Mouse (Mus musculus): ENCODE measurements at regions not wholly inside any gene's neighbourhood (a gene's known extent, or its start where the extent isn't known, plus 50 kb on each side); places are given as distances from the start of the nearest gene placed in this dataset.

DNA sequence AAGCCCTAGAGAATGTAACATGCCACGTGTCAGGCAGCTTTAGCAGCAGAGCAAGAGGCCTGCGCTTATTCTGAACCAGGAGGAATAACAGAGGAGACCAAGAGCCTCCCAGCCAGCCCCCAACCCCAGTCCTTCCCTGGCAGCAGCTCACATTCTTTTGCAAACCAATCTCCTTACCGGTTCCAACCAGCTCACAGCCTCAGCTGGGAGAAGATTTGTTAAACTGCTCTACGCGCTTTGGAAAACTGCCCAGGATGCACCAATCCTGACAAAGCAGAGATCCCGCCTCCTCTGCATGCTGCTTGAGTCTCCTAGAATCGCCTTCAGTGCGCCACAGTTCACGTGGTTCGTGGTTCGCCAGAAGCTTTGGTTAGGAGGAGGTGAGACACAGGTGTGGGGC, 51.8 kb downstream of the Gm9376 start:
- DNase-seq, result no peak

DNA sequence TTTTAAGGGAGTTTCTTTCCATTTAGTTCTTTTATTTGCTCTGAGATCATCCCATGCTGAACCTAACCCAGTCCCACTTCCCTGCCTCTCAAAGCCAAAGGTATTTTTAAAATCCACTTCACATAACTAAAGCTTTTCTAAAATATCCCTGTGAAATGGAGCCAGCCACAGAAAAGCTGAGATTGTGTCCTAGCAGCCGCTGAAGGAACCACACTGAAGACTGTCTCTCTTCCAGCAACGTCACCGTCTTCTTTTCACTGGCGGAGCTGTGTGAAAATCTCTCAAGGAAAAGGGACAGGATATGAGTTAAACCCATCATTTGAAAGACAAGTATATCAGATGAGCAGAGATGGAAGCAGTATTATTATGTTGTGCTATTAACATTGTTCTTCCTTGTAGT, 53.3 kb downstream of the Gm9376 start:
- no peak for DNase-seq

DNA sequence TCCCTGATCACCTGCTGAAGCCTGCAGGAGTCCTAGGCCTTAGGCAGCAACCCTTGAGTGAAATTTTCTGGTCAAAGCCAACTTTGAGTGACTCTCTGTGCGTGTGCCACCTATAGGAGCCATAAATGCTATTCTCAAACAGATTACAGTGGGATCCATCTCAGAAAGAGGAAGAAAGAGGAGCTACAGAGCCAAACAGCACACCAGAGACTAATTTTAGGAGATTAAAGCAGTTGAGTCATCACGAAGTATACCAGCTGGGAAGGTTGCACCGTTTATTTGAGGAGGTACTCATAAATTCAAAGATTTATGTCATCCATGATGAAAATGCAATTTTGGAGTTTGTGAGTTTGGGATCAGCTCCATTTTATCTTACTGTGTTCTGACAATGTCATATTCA, 54.3 kb downstream of the Gm9376 start:
- no peak for DNase-seq

DNA sequence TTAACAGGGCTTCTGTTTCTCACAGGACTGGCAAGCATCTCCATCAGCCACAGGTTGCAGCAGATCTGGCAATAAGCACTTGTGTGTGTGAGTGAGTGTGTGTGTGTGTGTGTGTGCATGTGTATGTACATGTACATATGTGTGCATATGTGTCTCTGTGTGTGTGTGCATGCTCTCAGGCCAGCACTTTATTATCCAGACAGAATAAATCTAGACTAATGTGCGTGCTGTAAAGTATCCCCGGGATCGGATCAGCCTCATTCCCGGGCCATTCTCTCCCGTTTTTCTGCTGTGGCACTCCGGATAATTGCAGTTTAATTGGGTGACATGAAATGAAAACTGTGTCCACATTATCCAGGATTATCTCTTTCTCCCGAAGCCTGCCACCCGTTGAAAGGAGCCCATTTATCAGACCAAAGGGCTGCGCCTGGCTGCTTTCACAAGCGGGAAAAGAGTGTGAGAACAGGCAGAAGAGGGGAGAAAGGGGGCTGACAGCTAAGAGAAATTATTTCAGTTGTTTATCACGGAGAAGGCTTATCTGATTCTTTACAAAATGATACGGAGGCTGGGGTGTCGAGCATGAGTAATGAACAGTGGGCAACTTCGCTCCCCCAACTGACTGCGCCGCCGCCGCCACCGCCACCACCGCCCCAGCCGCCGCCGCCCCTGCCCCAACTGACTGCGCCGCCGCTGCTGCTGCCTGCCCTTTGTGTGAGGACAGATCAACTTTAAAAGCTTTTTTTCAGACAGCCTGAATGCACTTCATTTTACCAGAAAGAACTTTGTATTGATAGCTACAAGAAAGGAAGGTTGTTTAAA, 55.5 kb downstream of the Gm9376 start:
- DNase-seq, result no peak

DNA sequence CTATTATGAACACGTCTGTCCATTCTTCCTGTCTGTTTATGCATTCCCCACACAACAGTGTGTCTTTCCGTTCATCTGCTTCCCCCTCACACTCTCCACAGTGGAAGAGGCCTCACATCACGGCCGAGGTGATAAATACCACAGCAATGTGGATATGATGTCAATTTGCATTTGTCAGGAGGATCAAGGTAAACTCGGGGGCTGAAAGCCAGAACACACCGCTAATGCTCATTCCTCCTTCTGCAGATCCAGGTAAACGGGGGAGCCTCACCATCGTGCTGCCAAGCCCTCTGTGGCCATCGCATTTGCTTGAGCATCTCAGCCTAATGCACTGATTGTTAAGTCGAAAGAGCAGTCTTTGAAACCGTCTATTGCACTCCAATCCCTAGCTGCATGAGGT, 56.1 kb downstream of the Gm9376 start:
- DNase-seq, result no peak

DNA sequence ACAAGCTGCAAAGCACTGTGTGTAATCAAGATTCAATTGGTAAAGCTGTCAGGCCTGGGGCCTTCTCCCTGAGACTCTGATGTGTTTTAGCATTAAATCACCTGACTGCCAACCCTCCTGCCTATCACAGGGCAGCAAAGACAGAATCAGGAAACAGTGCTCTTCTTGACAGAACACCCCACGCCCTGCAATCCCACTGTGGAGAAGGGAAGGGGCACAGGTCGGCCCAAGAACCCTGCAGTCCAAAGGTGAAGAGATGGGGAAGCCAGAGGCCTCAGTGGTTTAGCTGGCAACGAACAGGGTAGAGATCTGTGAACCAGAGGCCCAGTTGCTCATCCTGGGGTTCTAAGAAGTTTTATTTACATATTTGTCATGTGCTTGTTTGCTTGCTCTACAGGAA, 71.3 kb downstream of the Gm9376 start:
- DNase-seq, result no peak

DNA sequence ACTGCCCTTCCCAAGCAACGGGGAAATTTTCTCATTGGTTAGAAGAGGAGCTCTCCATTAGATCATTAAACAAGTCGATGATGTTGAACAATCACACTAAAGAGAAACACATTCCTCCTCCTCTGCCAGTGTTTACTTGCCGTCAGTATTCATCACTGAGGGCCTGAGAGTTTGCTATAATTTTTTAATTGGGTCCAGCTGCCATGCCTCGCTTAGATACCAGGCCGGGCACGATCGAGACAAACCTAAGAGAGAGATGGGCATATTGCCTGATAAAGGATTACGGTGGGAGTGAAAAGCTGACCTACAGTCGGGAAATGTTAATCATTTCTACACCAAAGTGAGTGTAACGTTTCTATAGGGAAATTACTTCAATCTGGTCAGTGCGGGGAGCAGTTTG, 96.2 kb downstream of the Gm9376 start:
- DNase-seq, result no peak

DNA sequence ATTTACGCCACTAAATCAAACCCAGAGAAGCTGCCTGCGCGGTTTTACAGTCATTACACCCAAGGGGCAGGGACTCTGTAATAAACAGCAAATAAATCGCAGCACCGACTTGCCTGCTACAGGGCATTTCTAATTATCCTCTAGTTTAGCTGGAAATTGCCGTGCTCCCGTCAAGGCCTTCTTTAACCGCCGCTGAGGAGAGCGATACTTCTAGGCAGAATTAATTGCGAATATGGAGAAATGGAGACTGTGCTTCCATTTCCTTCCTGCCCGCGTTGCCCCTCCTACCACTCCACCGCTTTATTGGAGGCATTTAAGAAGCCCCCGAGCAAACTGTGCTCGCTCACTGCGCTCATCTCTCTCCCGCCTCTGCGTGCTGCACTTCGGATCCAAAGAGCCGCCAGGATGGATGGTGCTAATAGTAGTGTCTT, 96.6 kb downstream of the Gm9376 start:
- no peak for DNase-seq

DNA sequence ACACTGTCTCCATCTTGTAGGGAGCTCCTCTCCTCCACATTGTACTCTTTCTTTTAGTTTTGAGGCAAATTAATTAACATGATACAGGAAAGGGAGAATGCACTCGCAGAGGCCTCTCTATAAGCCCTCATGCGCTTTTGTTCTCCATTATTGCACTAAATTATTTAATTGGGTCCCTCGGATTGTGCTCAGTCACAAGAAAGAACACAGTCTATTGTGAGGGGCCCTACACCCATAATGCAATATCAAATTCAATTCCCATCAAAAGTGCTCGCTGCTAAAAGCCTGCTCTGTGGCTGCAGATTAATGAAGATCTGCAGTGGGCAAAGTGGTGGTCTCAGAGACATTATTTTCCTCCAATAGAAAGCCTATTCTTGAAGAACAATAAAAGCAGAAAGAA, 99.8 kb downstream of the Gm9376 start:
- DNase-seq, result no peak

DNA sequence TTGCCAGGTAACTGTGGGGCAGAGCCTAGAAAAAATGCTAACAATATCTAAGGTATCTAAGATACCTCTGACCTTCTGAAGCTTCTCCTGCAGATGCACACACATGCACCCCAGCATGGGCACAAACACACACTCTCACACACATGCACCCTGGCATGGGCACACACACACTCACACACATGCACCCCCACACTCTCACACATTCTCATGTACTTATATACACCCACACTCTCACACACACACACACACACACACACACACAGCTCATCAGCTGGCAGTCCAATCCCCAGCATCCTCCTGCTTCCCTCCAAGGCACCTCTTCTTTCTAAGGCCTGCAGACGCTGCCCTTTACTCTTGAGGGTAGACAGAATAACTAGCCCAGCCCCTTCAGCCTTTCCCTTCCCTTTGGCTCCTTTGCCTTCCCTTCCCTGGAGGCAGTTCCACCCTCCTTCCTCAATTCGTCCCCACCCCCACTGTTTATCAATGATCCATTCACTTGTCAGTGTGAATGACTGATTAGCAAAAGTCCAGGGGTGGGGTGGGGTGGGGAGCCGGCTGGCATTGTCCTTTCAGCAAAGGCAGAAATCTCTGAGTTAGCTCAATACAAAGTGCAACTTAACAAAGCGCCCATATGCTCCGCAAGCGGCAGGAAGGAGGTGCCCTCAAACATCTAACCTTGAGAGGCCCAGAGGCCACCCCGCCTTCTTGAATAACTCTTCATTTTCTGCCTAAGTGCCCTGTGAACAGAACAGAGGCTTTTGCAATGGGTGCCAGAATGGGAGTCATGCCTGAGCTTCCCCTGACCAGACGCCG, 102.1 kb downstream of the Gm9376 start:
- DNase-seq, result no peak

DNA sequence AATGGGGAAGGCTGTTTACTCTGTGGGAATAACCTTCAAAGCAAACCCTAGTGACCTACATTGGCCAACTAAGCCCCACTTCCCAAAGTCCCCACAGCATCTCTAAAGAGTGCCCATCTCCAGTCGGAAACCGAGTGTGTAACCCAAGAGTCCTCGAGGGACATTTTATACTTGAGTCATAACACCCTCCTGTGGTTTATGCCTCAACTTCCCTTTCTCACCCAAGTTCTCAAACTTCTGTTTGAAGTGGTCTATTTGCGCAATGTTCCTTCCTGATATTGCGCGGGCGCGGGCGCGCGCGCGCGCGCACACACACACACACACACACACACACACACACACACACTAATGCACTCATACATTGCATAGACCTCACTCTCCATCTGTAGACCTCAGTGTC, 104.6 kb downstream of the Gm9376 start:
- DNase-seq, result no peak

DNA sequence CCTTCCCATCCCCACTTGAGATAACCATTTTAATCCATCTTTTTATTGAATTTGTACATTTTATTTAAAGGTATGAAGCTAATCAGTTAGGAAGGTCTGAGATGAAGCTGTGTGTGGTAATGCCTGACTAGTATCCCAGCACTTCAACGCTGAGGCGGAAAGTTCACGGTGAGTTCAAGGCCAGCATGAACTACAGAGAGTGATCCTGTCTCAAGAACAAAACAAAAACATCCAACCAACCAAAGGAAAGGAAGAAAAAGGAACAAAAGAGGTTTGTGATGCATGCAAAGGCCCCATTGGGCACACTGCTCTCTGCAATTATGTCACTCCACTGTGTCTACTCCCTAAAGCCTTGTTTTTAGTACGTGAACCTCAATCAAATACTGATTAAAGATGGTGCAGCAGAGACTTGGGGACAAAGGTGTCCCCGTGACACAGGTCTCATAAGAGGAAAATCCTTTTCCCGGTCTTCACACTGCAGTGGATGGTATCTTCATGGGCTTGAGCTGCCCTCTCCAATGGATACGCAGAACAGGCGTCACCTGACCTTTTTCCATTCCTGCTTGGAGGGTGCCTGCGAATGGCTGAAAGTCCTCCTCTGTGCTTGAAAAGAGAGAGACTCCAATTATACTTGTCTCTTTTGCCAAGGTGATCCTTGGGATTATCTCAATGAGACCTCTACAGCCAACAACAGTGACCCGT, 108.2 kb downstream of the Gm9376 start:
- no peak for DNase-seq

DNA sequence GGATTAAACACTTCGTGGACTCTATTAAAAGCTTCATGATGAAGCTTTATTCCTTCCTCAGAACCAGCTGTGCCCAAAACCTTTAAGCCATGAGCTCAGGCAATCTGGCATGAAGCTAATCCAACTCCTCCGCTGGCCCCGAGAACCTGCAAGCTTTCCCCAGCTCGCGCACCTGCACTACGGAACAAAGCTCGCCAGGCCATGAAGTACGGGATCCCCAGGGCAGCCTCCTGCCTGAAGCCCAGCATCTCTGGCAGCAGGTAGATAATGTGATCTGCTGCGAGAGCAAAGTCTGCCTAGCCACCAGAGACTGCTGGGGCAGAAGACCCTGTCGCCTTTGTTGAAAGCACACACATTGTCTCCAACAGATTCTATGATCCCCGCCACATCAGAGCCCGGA, 108.9 kb downstream of the Gm9376 start:
- DNase-seq, result no peak

DNA sequence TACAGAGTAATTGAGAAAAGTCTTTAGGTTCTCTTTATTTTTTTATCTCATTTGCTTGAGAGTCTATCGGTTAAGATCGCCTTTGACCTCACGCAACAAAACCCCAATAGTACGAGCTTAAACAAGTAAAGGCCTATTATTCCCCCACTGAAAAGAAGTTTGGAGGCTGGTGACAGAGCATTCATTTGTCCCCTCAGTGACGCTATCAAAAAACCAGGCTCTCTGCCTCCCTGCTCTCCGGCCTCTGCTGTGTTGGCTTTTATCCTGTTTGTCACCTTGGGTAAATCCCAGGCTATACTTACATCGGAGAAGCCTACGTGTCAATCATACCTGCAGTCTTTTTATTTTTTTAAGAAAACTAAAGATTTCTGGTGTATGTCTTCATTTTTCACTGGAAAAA, 112.9 kb downstream of the Gm9376 start:
- no peak for DNase-seq

DNA sequence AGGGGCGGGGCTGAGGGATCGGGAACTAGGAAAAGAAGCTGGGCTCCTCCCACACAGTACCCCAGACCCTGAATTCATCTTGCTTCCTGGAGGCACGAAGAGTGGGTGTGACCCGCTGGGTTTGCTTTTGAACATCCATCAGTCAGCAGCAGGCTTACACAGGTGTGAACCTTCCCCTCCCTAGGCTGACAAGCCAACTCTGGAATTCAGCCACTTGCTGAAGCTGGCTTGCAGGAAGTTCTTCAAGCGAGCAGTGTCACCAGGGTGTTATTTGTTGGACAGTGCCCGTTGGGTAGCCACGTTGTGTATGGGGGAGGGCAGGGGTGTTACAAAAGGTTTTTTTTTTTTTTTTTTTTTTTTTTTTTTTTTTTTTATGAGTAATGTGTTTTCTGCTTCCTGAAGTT, 118.8 kb downstream of the Gm9376 start:
- no peak for DNase-seq

DNA sequence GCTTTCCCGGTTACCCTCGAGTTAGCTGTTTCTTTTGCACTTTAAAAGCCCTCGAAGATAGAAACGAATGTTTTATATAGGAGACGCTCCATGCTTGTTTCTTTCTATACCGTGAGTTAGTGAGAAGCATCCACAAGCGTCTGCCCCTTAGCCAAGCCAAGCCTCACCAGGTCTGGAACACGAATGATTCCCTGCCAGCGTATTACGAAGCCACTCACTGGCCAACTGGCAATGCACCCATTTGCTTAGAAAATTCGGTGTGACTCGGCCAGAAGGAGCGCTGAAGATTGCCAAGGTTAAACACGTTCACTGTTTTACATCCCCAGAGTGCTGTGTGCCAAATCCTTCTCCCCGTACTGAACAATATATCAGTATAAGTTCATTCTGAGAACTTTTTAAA, 121.3 kb downstream of the Gm9376 start:
- DNase-seq, result no peak

DNA sequence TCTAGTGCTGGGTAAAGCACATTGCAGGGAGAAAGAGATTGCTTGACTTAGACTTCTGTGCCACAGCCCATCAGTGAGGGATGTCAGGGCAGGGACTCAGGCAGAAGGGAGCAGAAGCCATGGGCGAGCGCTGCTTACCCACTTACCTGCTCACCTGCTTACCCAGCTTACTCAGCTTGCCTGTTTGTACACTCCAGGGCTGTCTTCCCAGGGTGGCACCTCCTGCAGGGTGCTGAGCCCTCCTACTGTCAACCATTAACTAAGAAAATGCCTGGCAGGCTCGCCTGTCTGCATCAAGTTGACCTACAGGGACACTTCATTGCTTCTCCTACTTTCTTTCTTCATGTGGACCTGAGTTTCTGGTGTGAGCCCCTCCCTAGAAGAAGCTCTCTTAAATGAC, 124.0 kb downstream of the Gm9376 start:
- DNase-seq, result no peak

DNA sequence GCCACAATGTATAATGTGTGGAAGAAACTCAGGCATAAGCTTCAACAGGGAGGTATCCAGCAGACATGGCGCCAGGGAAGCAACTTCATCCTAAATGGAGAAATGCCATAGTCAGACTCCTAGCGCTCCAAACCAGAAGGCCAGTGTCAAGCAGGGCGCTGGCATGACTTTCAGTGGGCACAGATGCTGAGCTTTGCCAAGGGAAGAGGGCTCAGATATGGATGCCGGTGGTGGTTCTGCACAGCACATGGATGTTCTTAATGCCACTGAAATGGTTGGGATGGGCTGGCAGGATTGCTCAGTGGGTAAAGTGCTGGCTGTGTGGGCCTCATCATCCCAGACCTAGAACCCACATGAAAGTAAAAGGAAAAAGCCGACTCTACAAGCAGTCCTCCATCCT, 124.8 kb downstream of the Gm9376 start:
- DNase-seq, result no peak

DNA sequence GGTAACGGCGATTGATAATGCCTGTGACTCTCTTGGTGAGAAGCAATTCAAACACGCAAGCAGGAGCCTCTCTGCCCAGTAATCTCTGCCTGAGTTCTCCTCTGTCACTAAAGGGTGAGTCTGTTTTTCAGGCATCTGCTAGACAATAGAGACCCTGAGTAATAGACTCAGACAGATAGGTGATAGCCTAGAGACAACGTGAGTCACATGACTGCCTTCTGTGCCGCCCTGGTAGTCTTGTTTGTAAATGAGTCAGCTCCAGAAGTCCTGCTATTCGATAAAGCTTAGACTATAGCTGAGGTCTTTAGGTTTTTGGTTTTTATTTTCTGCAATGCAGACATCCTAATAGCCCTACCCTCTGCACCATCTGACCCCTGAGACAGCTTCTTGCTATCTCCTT, 126.9 kb downstream of the Gm9376 start:
- no peak for DNase-seq

DNA sequence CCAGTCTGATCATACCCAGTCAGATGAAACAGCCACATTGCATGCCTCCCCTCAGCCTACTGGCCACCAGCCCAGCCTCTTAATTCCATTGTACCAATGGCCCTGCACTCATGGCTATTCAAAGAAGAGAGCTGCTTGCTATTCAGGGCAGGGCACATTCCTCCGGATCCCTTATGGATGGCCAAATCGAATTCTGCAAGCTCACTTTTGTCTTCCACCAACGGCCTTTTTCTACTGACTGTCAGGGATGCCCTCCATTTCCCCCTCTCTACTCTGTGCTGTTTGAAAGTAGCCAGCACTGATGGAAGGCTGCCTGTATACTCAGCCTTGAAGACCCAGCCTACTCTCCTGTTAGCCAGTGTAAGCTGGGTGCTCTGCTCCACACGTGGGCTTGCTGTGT, 147.5 kb downstream of the Gm9376 start:
- no peak for DNase-seq

DNA sequence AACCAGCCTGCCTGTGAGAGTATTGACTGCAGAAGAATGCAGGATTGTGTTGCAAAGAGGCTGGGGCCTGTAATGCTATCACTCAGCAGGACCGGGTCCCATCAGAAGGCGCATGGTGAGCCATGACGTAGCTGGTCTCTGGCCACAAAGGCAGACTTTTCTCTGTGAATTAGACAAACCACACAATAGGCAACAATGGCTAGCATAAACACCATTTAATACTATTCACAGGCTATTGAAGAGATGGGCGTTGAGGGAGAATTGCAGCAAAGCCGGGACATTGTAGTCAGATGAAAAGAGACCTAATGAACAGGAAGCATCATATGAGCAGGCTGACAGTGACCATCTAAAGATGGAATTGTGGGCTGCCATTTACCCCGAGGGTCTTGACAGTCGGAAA, 149.4 kb downstream of the Gm9376 start:
- no peak for DNase-seq

DNA sequence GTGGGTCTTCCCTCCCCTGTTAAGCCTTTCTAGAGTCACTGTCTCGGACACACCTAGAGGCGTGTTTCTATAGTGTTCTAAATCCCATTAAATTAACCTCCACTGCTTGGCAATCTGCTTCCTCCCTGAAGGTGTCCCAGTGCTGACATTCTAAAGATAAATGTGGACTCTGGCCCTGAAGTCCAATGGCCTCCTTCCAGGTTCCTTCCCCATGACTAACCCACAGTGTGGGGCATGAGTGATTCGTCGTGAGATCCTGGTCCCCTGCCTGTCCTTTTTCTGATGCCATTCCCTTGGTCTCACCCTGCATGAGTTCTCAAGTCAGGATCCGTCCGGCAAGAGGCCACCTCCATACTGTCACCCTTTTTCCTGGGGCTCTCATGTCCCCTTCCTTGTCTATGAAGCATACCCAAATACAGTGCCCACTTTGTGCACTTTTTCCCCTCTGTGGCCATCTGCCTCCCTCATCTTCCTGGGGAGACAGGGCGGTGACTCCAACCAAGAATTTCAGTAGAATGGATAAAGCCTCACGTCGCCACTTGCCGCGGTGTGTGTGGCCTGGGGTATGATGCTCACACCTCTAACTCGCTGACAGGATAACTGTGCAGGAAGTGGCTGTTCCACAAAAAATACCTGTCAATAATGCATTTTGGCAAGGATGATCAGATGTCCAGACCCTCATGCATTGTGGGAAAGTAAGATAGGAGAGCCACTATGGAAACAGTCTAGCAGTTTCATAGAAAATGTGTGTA, 152.9 kb downstream of the Gm9376 start:
- no peak for DNase-seq

DNA sequence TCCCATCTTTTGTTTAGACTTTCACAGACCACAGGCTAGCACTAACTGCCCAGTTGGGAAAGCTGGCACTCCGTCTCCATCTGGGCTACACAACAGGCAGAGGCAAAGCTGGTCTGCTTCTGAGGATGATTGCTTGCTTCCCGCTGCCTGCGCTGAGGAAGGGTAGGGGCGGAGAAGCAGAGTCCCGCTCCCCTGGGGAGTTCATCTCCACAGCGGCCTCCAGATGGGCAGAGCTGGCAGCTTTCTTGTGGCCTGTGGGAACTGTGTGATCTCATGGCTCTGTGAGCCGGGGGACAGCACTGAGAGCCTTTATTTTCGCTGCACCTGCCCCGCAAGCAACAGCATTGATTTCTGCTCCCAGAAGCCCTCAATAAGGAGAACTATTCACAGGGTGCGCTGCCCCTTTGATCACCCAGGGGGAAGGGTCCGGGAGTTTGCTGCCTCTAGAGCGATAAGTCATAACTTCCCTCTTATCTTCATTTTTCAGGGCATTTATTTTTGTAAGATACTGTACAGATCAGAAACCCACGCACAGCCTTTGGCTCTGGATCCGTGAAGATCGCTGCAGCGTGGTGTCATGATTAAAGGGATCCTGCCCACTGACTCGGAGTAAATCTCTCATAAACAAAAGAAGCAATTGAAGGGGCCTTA, 155.7 kb downstream of the Gm9376 start:
- no peak for DNase-seq
